Mouse (Mus musculus): ENCODE results near the gene Anxa6.

- TF ChIP-seq POLR2A (IDR thresholded peaks at IDR 0.05; ENCODE audit: borderline replicate concordance, control insufficient read depth, low read depth, low read length), result no peak
- no peak for TF ChIP-seq CTCF (IDR thresholded peaks at IDR 0.05; ENCODE audit: control insufficient read depth, insufficient read depth, low read length)
These were observed 82.6 kb downstream of the Anxa6 start for GRCm38 (mm10) chr11:54950684-54951083.
